Mouse (Mus musculus) MEL (cell line): ENCODE measurements around the gene Ptpa. TPM values are rescaled to one million over a fixed set of nuclear protein-coding genes. Genes with fewer than 3 reads are reported as not detected.

Experiments
- DNase-seq: peaks from one replicate; pipeline ENCODE4 v3.0.0; 2011; ENCODE audit warnings: low read depth, low spot score
- H3K27ac ChIP-seq: 2 replicates; pipeline ENCODE4 v1.5.1; 2012; ENCODE audit warnings: low read depth, mild to moderate bottlenecking, control low read depth, low read length, moderate library complexity; ENCODE audit not compliant: control insufficient read depth
- H3K27me3 ChIP-seq, 2 experiments: fragments of 150-350 bp in 1 of 2; sonication (generic) in 1 of 2; 2 replicates each; pipeline ENCODE4 v1.6.1; 2012; ENCODE audit warnings: low read length in 2 of 2, mild to moderate bottlenecking in 2 of 2, improper control_type of control experiment in 1 of 2, moderate library complexity in 1 of 2; ENCODE audit not compliant: insufficient read depth in 2 of 2, control insufficient read depth in 1 of 2
- H3K36me3 ChIP-seq, 2 experiments: 2 replicates each; pipeline ENCODE4 v1.6.1; 2012 to 2014; ENCODE audit warnings: low read length in 2 of 2, improper control_type of control experiment in 1 of 2, inconsistent platforms in 1 of 2, mild to moderate bottlenecking in 1 of 2; ENCODE audit not compliant: insufficient read depth in 2 of 2, control insufficient read depth in 1 of 2
- H3K4me1 ChIP-seq, 2 experiments: fragments of 150-350 bp in 1 of 2; sonication (generic) in 1 of 2; 2 replicates each; pipeline ENCODE4 v1.6.1; 2012; ENCODE audit warnings: low read length in 2 of 2, improper control_type of control experiment in 1 of 2, mild to moderate bottlenecking in 1 of 2; ENCODE audit not compliant: insufficient read depth in 2 of 2, control insufficient read depth in 1 of 2
- H3K4me3 ChIP-seq, 2 experiments: fragments of 150-350 bp in 1 of 2; sonication (generic) in 1 of 2; 2 replicates each; pipeline ENCODE4 v1.5.1; 2012; ENCODE audit warnings: low read depth in 2 of 2, low read length in 2 of 2, mild to moderate bottlenecking in 2 of 2, moderate library complexity in 2 of 2, control low read depth in 1 of 2, improper control_type of control experiment in 1 of 2; ENCODE audit not compliant: control insufficient read depth in 1 of 2, insufficient read depth in 1 of 2
- H3K79me2 ChIP-seq: 2 replicates; pipeline ENCODE4 v1.6.1; 2012; ENCODE audit warnings: mild to moderate bottlenecking, low read length, moderate library complexity; ENCODE audit not compliant: control insufficient read depth, poor library complexity, insufficient read depth
- H3K9ac ChIP-seq: 2 replicates; pipeline ENCODE4 v1.6.1; 2012; ENCODE audit warnings: low read depth, mild to moderate bottlenecking, control low read depth, low read length, moderate library complexity; ENCODE audit not compliant: control insufficient read depth, poor library complexity, severe bottlenecking
- H3K9me3 ChIP-seq: fragments of 150-350 bp; sonication (generic); replicated peaks from 2 replicates; pipeline ENCODE4 v1.6.1; 2012; ENCODE audit warnings: mild to moderate bottlenecking, low read length, improper control_type of control experiment, moderate library complexity; ENCODE audit not compliant: insufficient read depth
- BHLHE40 ChIP-seq: IDR thresholded peaks from 2 replicates; pipeline ENCODE4 v1.6.1; 2012; ENCODE audit warnings: low read depth, mild to moderate bottlenecking, inconsistent platforms, low read length, improper control_type of control experiment, borderline replicate concordance
- CHD2 ChIP-seq: IDR thresholded peaks from 2 replicates; pipeline ENCODE4 v1.6.1; 2011; ENCODE audit warnings: low read length, improper control_type of control experiment
- CTCF ChIP-seq, 3 experiments: IDR thresholded peaks in 2 of 3; conservative IDR thresholded peaks in 1 of 3; 2 replicates each; pipeline ENCODE4 v1.5.1; 2011 to 2012; ENCODE audit warnings: low read length in 3 of 3, low read depth in 2 of 3, mild to moderate bottlenecking in 2 of 3, improper control_type of control experiment in 1 of 3, inconsistent platforms in 1 of 3, mixed read lengths in 1 of 3, moderate library complexity in 1 of 3; ENCODE audit not compliant: control insufficient read depth in 1 of 3, insufficient read depth in 1 of 3, poor library complexity in 1 of 3, severe bottlenecking in 1 of 3
- GABPA ChIP-seq: IDR thresholded peaks from 2 replicates; pipeline ENCODE4 v1.6.1; 2012; ENCODE audit warnings: low read depth, mild to moderate bottlenecking, inconsistent platforms, low read length, improper control_type of control experiment, moderate library complexity
- GATA1 ChIP-seq: IDR thresholded peaks from 2 replicates; pipeline ENCODE4 v1.6.1; 2011; ENCODE audit warnings: low read depth, low read length, improper control_type of control experiment
- HCFC1 ChIP-seq: IDR thresholded peaks from 2 replicates; pipeline ENCODE4 v1.6.1; 2012; ENCODE audit warnings: low read depth, mild to moderate bottlenecking, inconsistent platforms, low read length, improper control_type of control experiment, moderate library complexity
- KAT2A ChIP-seq: conservative IDR thresholded peaks from 2 replicates; pipeline ENCODE4 v1.6.1; 2012; ENCODE audit warnings: low read depth, low read length, improper control_type of control experiment, inconsistent platforms
- MAX ChIP-seq: IDR thresholded peaks from 2 replicates; pipeline ENCODE4 v1.6.1; 2011; ENCODE audit warnings: low read length, improper control_type of control experiment
- MYC ChIP-seq: IDR thresholded peaks from 2 replicates; pipeline ENCODE4 v1.6.1; 2011; ENCODE audit warnings: low read depth, mild to moderate bottlenecking, low read length, improper control_type of control experiment, moderate library complexity
- NRF1 ChIP-seq: IDR thresholded peaks from 2 replicates; pipeline ENCODE4 v1.6.1; 2014; ENCODE audit warnings: low read depth, mild to moderate bottlenecking, inconsistent platforms, low read length, improper control_type of control experiment, moderate library complexity; ENCODE audit not compliant: poor library complexity, insufficient read depth, severe bottlenecking
- POLR2A ChIP-seq, 2 experiments: IDR thresholded peaks; 2 replicates each; pipeline ENCODE4 v1.6.1; 2011 to 2012; ENCODE audit warnings: low read length in 2 of 2, mild to moderate bottlenecking in 2 of 2, control low read depth in 1 of 2, improper control_type of control experiment in 1 of 2, low read depth in 1 of 2, moderate library complexity in 1 of 2; ENCODE audit not compliant: control insufficient read depth in 1 of 2, insufficient read depth in 1 of 2, poor library complexity in 1 of 2
- POLR2AphosphoS2 ChIP-seq: IDR thresholded peaks from 2 replicates; pipeline ENCODE4 v1.6.1; 2011; ENCODE audit warnings: low read length, improper control_type of control experiment
- POLR2AphosphoS5 ChIP-seq: IDR thresholded peaks from 2 replicates; pipeline ENCODE4 v1.6.1; 2012; ENCODE audit warnings: low read depth, borderline replicate concordance, mild to moderate bottlenecking, inconsistent platforms, low read length, moderate library complexity, mixed read lengths
- RAD21 ChIP-seq: IDR thresholded peaks from 2 replicates; pipeline ENCODE4 v1.6.1; 2011; ENCODE audit warnings: mild to moderate bottlenecking, low read depth, low read length, improper control_type of control experiment
- RCOR1 ChIP-seq: IDR thresholded peaks from 2 replicates; pipeline ENCODE4 v1.6.1; 2012; ENCODE audit warnings: low read depth, mild to moderate bottlenecking, inconsistent platforms, low read length, improper control_type of control experiment
- SMC3 ChIP-seq: IDR thresholded peaks from 2 replicates; pipeline ENCODE4 v1.6.1; 2011; ENCODE audit warnings: low read depth, low read length, improper control_type of control experiment
- TAL1 ChIP-seq: IDR thresholded peaks from 2 replicates; pipeline ENCODE4 v1.6.1; 2012; ENCODE audit warnings: mild to moderate bottlenecking, inconsistent platforms, low read length, moderate library complexity, mixed read lengths
- USF1 ChIP-seq: IDR thresholded peaks from 2 replicates; pipeline ENCODE4 v1.6.1; 2014; ENCODE audit warnings: low read depth, mild to moderate bottlenecking, inconsistent platforms, low read length, improper control_type of control experiment, moderate library complexity
- USF2 ChIP-seq, 2 experiments: IDR thresholded peaks; 2 replicates each; pipeline ENCODE4 v1.6.1; 2011 to 2012; ENCODE audit warnings: improper control_type of control experiment in 2 of 2, low read length in 2 of 2, borderline replicate concordance in 1 of 2, inconsistent platforms in 1 of 2, low read depth in 1 of 2, mild to moderate bottlenecking in 1 of 2; ENCODE audit not compliant: insufficient read depth in 1 of 2
- ZC3H11A ChIP-seq: IDR thresholded peaks from 2 replicates; pipeline ENCODE4 v1.6.1; 2012; ENCODE audit warnings: low read depth, mild to moderate bottlenecking, inconsistent platforms, low read length, improper control_type of control experiment
- polyA plus RNA-seq, 2 experiments: library from polyadenylated mRNA; stranded (reverse) in 1 of 2; unstranded in 1 of 2; fragments of >175 nt in 1 of 2; fragments of >200 nt in 1 of 2; gene quantifications; 2 replicates each; pipeline versions ENCODE4 v1.2.1 to v1.2.4; 2012; ENCODE audit warnings: low replicate concordance in 2 of 2, low read depth in 1 of 2; ENCODE audit not compliant: insufficient read length in 2 of 2, insufficient read depth in 1 of 2, missing spikeins in 1 of 2
- total RNA-seq: library from RNA; depleted of rRNA; stranded (reverse); fragments of 300-350 nt; gene quantifications from 2 replicates; pipeline ENCODE4 v1.2.3, GENCODE M21; 2012

The Ptpa gene
- total and polyA plus RNA-seq, 3 experiments: 159 to 382 TPM; not detected in 1

DNA sequence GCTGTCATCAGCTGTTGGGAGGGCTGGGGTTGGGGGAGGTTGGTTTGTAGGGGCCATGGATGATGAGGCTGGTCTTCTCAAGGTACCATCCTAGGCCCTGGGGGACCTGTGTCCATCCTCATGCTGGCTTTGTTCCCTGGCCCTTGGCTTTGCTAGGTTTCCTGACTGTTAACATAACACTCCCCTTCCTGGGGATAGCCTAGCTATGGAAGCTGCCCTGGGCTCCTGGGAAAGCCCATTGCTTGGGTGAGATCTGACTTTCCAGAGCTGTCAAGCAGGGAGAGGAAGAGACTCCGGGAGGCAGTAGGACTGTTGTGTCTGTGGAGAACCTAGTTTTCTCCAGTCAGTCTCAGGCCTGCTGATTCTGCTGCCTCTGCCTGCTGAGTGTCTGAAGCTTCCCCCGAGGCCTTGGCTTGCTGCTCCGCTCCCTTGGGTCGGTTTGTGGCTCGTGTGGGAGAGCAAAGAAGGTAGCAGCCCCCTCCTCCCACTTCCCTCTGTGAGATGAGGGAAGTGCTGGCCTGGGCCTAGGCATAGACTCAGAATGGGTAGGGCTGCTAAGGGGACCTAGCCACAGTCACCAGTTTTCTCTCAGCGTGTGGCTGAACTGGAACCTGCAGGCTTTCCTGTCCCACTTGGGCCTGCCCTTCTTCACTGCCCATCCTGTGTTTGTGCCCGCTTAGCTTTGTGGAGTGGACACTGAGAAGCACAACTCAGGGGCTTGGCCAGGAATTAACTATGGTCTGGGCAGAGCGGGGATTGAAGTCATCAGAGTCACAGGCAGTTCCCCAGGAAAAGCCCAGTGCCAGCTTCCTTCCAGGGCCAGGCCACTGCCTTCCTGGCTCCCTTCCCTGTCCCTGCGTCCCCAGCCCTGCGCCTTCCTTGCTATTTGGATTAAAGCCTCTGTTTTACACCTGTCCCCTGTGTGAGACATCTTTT is 31.3 kb downstream of the Ptpa start:
- peaks cover 0 to 3% of the 10 kb centered on the region in 2 experiments; a peak in 1 of 4 replicates for H3K36me3 ChIP-seq
- no peak for DNase-seq
- no peak for TF ChIP-seq CTCF (IDR thresholded peaks at IDR 0.05 in 2 of 3, conservative IDR thresholded peaks at IDR 0.05 in 1 of 3; ENCODE audit: control insufficient read depth in 1 of 3, insufficient read depth in 1 of 3, low read depth in 2 of 3, low read length in 3 of 3, poor library complexity in 1 of 3, severe bottlenecking in 1 of 3)
- TF ChIP-seq POLR2A (IDR thresholded peaks at IDR 0.05; ENCODE audit: control insufficient read depth in 1 of 2, insufficient read depth in 1 of 2, low read depth in 1 of 2, low read length in 2 of 2, poor library complexity in 1 of 2): no peak
- TF ChIP-seq GATA1: no peak
- no peak for TF ChIP-seq TAL1
- no peak for TF ChIP-seq MAX
- TF ChIP-seq GABPA: no peak
- TF ChIP-seq HCFC1: no peak
- no peak for TF ChIP-seq MYC
- no peak for TF ChIP-seq RCOR1
- no peak for TF ChIP-seq BHLHE40
- TF ChIP-seq RAD21: no peak
- TF ChIP-seq USF1: no peak
- no peak for TF ChIP-seq CHD2
- no peaks in the 10 kb centered on the region for H3K9me3 ChIP-seq
- no peak overlapping the region for H3K9ac ChIP-seq
- no peaks in the 10 kb centered on the region for H3K27me3 ChIP-seq
- no peaks in the 10 kb centered on the region for H3K4me1 ChIP-seq
- no peaks in the 10 kb centered on the region for H3K79me2 ChIP-seq
- H3K27ac ChIP-seq: no peak overlapping the region
- no peak overlapping the region for H3K4me3 ChIP-seq

DNA sequence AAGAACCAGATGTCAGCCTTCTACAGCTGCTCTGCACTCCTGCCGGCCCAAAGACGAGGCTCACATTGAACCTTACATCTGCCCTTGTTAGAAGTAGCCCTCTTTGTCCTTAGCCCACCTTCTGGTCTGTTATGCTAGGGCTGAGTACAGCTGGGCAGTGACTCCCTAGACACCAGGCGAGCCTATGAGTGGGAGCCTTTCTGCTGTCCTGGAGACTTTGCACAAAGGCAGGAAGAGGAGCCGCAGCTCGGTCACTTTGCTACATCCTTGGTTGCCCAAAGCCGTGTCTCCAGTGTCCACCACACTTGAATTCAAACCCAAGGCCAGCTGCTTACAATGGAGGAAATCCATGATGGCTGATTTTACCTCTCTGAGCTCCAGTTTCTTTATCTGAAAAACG is 32.5 kb downstream of the Ptpa start:
- Histone ChIP-seq H3K27me3 (no peaks in the 10 kb centered on the region), H3K27ac (no peak overlapping the region), H3K79me2 (no peaks in the 10 kb centered on the region), H3K36me3 (peaks cover 0 to 3% of the 10 kb centered on the region in 2 experiments; a peak in 1 of 4 replicates), H3K9ac (no peak overlapping the region), H3K4me1 (no peaks in the 10 kb centered on the region), H3K9me3 (no peaks in the 10 kb centered on the region), H3K4me3 (no peak overlapping the region)
- no peak for DNase-seq
- no peak for TF ChIP-seq TAL1
- no peak for TF ChIP-seq ZC3H11A
- no peak for TF ChIP-seq NRF1
- no peak for TF ChIP-seq KAT2A
- no peak for TF ChIP-seq GABPA
- TF ChIP-seq POLR2AphosphoS5: no peak
- no peak for TF ChIP-seq POLR2AphosphoS2
- no peak for TF ChIP-seq USF2 (IDR thresholded peaks at IDR 0.05; ENCODE audit: borderline replicate concordance in 1 of 2, insufficient read depth in 1 of 2, low read depth in 1 of 2, low read length in 2 of 2)
- no peak for TF ChIP-seq SMC3
- no peak for TF ChIP-seq USF1
